Mouse (Mus musculus) cerebellum, adult 2 months (tissue): Measurements from ENCODE around the gene 9930021J03Rik. TPM values are rescaled to one million over a fixed set of nuclear protein-coding genes. Genes with fewer than 3 reads are reported as not detected.

Source experiments
- DNase-seq, 2 experiments: peaks; one replicate each; pipeline ENCODE4 v3.0.0; 2021
- H3K27ac ChIP-seq: fragments of 200-500 bp; 2 replicates; pipeline ENCODE4 v1.5.1; 2012; ENCODE audit warnings: low read length, control low read depth, inconsistent platforms; ENCODE audit not compliant: insufficient read depth
- H3K27me3 ChIP-seq: fragments of 200-500 bp; 2 replicates; pipeline ENCODE4 v1.6.1; 2012; ENCODE audit warnings: inconsistent platforms, mild to moderate bottlenecking, low read length, moderate library complexity; ENCODE audit not compliant: control insufficient read depth, insufficient read depth
- H3K4me1 ChIP-seq: fragments of 200-500 bp; 2 replicates; pipeline ENCODE4 v1.6.1; 2011; ENCODE audit warnings: low read length; ENCODE audit not compliant: control insufficient read depth, insufficient read depth
- H3K4me3 ChIP-seq: fragments of 200-500 bp; replicated peaks from 2 replicates; pipeline ENCODE3; 2011; ENCODE audit warnings: mild to moderate bottlenecking, low read depth, low read length, control low read depth; ENCODE audit not compliant: insufficient read depth
- CTCF ChIP-seq: fragments of 200-500 bp; IDR thresholded peaks from 2 replicates; pipeline ENCODE4 v1.5.1; 2011; ENCODE audit warnings: low read depth, mild to moderate bottlenecking, control low read depth, low read length, moderate library complexity, borderline replicate concordance; ENCODE audit not compliant: insufficient read depth
- POLR2A ChIP-seq: fragments of 200-500 bp; IDR thresholded peaks from 2 replicates; pipeline ENCODE4 v1.6.1; 2011; ENCODE audit warnings: low read length, control low read depth, borderline replicate concordance; ENCODE audit not compliant: insufficient read depth
- WGBS: fragments of 180-500 bp; shearing (Covaris S2); methylation state at CpG from one replicate; pipeline ENCODE4 v1.1.7; 2018; 5-methylcytosine and 5-hydroxymethylcytosine counted together
- polyA plus RNA-seq: library from polyadenylated mRNA; depleted of rRNA; stranded (reverse); fragments of >200 nt; gene quantifications from 2 replicates; pipeline ENCODE4 v1.2.3, GENCODE M21; 2012

The 9930021J03Rik gene
- polyA plus RNA-seq, 1 experiment = 25.6 TPM

DNA sequence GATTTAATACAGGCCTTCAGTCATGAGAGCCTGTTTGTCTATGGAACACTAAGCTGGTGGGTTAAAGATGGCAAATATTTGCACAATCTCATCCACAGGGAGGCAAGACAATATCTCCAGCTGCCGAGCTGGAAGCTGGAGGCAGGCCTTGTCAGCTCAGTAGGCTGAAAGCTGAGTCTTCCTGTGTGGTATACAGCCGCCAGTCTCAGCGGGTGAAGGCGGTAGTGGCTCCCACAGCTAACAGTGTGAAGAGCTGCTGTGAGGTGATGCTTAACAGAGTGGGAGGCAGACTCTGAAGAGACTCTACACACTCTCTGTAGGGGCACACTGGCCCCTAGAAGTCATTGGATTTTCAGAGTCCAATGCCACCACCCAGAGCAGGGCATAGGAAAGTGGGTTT, 104.1 kb downstream of the 9930021J03Rik start:
- Histone ChIP-seq H3K4me1 (no peaks in the 10 kb centered on the region), H3K27ac (no peak overlapping the region), H3K4me3 (no peak overlapping the region), H3K27me3 (no peaks in the 10 kb centered on the region)
- DNase-seq = no peak
- TF ChIP-seq CTCF (no peak), POLR2A (no peak)
- WGBS = 56% methylated on average over 4 of the region's 4 CpGs

DNA sequence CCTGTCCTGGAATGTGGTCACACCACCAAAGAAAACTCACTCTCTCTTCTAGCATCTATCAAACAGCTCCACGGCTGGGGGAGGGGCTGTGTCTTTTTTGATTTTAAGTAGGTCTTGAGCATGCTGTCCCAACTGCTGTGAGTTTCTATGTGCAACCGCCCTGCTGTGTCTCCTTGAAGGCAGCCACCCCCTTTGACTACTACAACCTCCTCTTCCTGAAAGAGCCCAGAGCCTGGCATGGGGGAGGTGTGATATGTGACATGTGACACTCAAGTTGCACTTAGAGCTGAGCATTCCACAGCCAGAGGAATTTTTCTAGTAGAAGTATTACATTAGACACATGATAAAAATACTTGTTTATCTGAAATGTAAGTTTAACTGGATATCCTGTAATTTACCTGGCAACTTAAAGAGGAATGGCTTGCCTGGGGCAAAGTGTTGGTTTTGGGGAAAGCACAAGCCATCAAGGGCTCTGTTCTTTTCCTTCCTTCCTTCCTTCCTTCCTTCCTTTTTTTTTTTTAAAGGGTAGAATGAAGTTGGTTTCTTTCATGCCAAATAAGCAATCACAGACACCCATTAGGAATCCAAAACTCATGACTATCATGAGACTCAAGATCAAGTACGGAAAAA, 108.4 kb downstream of the 9930021J03Rik start, which contains the start of gene Mlana:
Gene Mlana (plus strand): TSS at position 580 of the 630 bp plus-strand sequence.
- WGBS = 40% methylated on average over 3 of the region's 3 CpGs
- no peak within 1 kb of the TSS for H3K4me3 ChIP-seq
- no peak within 1 kb of the TSS for H3K27ac ChIP-seq
- TF ChIP-seq POLR2A = no peak
- TF ChIP-seq CTCF = no peak
- H3K4me1 ChIP-seq = no peaks in the 10 kb centered on the region
- no peak for DNase-seq
- H3K27me3 ChIP-seq = no peaks in the 10 kb centered on the region

DNA sequence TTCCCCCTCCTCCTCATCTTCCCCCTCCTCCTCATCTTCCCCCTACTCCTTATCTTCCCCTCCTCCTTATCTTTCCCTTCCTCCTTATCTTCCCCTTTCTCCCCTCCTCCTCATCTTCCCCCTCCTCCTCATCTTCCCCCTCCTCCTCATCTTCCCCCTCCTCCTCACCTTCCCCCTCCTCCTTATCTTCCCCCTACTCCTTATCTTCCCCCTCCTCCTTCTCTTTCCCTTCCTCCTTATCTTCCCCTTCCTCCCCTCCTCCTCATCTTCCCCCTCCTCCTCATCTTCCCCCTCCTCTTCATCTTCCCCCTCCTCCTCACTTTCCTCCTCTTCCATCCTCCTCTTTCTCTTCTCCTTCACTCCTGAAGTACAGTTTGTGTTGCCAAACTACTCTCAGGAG, 108.9 kb downstream of the 9930021J03Rik start:
- TF ChIP-seq POLR2A (no peak), CTCF (no peak)
- Histone ChIP-seq H3K4me3 (no peak overlapping the region), H3K4me1 (no peaks in the 10 kb centered on the region), H3K27ac (no peak overlapping the region), H3K27me3 (no peaks in the 10 kb centered on the region)
- no peak for DNase-seq

DNA sequence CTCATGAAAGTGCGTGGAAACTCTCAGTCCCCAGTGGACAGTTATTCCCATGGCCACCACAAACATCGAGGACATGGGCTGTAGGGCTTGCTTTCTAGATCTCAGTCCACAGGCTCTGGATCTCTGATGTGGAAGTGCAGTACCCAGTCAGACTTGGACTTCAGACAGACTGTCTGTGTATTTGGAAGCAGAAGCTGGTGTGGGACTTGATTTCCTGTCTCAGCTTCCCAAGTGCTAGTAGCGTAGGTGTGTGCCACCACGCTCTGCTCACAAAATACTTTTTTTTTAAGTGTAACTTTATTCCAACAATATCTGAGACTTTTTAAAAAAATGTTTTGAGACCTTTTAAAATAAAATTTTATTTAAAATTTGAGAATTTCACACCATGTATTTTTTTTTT, 109.5 kb downstream of the 9930021J03Rik start:
- 92% methylated on average over 4 of the region's 4 CpGs for WGBS
- no peaks in the 10 kb centered on the region for H3K27me3 ChIP-seq
- TF ChIP-seq POLR2A (no peak), CTCF (no peak)
- H3K27ac ChIP-seq = no peak overlapping the region
- H3K4me1 ChIP-seq = no peaks in the 10 kb centered on the region
- no peak overlapping the region for H3K4me3 ChIP-seq
- DNase-seq = no peak

DNA sequence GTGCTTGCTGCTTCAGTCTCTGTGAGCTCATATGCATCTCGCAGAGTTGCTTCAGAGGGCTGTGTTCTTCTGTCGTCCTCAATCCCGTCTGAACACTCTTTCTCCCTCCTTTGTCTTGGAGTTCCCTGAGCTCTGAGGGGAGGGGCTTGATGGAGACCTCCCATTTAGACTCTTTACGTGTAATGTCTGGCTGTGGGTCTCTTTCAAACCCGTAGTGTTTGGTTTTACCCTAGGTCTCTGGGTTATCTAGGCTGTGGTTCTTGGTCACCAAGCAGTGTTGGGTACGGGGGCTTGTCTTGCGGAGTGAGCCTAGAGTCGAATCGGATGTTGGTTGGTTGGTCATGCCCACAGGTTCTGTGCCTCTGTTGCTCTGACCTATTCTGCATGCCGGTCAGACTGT, 110.7 kb downstream of the 9930021J03Rik start:
- no peak for DNase-seq
- no peaks in the 10 kb centered on the region for H3K4me1 ChIP-seq
- WGBS = 84% methylated on average over 10 of the region's 10 CpGs
- H3K27ac ChIP-seq = no peak overlapping the region
- no peak overlapping the region for H3K4me3 ChIP-seq
- TF ChIP-seq CTCF = no peak
- H3K27me3 ChIP-seq = no peaks in the 10 kb centered on the region

DNA sequence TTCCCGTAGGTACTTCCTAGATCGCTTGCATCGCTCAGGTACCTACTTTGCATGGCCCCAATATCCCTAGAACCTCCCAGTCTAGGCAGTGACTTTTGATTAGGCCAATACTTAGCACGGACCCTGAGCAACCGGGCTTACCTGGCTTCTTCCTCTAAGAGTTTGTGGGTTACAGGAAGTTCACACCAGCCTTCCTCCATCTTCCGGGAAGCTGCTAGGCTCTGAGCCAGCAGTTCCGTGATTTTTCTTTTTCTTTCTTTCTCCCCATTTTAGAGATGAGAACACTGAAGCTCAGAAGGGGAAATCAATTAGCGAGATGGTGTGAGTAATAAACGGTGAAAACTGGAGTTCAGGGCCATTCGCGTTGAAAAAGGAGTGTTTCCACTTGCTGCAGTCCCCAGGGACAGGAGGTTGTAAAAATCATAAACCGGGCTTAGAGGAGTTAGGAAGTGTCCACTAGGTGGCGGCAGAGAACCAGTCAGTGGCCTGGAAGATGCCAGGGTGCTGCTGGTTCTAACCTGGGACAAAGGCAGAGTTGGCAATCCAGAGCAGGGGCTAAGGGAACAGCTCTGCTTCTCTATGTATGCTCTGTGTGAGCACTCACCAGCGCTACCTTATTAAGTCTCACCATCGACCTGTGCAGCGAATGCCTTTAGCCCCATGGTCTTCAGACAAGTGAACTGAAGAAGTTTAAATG, 121.8 kb downstream of the 9930021J03Rik start:
- DNase-seq = peak; percentile 72 to 82
- no peak overlapping the region for H3K27ac ChIP-seq
- peak; percentile 90 for TF ChIP-seq CTCF
- TF ChIP-seq POLR2A = no peak
- H3K27me3 ChIP-seq = no peaks in the 10 kb centered on the region
- H3K4me1 ChIP-seq = no peaks in the 10 kb centered on the region
- H3K4me3 ChIP-seq = peak overlapping the region; percentile 26
- 48% methylated on average over 16 of the region's 16 CpGs for WGBS

DNA sequence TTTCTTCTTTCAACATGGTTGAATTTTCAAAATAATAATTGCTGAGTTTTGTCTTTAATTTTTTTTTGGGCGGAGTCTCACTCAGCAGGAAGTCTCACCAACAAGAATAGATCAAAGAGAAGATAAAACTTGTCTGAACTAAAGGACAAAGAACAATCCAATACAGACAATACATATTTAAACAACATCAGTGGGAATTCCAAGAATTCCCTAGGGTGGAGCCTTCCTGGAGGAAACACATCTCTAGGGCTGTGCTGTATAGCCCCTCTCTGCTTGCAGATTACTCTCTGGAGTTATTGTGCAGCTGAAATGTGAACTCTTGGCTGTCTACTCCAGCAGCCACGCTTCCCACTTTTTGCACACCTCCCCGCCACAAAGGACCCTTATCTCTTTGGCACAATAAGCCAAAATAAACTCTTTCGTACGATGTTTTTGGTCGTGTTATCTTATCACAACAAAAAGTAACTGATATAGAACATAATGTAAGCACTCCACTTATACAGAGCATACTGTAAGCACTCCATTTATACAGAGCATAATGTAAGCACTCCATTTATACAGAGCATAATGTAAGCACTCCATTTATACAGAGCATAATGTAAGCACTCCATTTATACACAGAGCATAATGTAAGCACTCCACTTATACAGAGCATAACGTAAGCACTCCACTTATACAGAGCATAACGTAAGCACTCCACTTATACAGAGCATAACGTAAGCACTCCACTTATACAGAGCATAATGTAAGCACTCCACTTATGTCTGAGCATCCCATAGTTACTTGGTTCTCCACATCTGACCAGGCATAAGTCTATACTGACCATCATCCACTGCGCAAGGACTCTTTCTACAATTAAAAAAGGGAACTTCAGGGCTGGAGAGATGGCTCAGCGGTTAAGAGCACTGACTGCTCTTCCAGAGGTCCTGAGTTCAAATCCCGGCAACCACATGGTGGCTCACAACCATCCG, 125.3 kb downstream of the 9930021J03Rik start:
- no peak for DNase-seq
- no peaks in the 10 kb centered on the region for H3K4me1 ChIP-seq
- H3K27ac ChIP-seq = no peak overlapping the region
- TF ChIP-seq CTCF (no peak), POLR2A (no peak)
- 91% methylated on average over 13 of the region's 13 CpGs for WGBS
- no peak overlapping the region for H3K4me3 ChIP-seq
- H3K27me3 ChIP-seq = no peaks in the 10 kb centered on the region
